Mouse (Mus musculus) CD4-positive naive resting alpha-beta T cell, adult 57 days (primary cell): ENCODE results near the gene Zfp97. TPM values are rescaled to one million over a fixed set of nuclear protein-coding genes. Genes with fewer than 3 reads are reported as not detected.

Source experiments
- total RNA-seq: library from RNA; stranded (reverse); gene quantifications from one replicate; pipeline ENCODE4 v1.2.4, GENCODE M21; 2023

Gene Zfp97
- 3.3 TPM for total RNA-seq

DNA sequence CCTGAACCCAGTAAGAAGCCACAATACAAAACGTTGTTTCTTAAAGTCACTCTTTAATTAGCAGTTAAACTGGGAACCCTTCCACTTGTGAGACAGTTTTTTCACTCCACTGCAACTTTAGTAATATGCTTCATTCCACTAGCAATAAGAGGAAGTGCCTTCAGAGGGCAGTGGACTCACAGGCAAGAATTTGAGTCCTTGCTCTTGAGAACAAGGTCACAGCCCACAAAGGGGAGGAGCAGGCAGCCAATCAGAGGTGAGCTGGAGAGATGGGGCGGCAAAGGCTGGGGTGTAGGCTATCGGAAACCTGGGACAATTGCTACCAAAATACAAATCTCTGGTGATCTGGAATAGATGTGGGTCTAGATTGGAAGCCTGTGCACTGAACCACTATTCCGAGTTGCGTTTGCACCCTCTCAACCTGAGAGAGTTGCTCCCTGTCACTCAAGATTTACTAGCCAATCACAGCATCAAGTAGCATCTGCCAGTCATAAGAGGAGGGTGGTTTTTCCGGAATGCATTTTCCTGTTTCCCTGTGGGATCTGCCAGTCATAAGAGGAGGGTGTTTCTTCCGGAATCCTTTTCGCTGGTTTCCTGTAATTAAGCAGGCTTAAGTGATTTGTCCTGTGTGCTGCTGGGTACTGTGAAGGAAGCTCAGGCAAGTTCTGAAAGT is at the start of gene Zfp97:
Gene Zfp97, plus strand, starts transcription at position 586 of the 673 bp plus-strand sequence.

Other genes with a start within 250 kb of the Zfp97 start
- 2.2 TPM for gene Zfp960, start 57.3 kb upstream of the Zfp97 start, total RNA-seq